Mouse (Mus musculus) myocyte (in vitro differentiated cells): Measurements from ENCODE around the gene Nppb. TPM values are rescaled to one million over a fixed set of nuclear protein-coding genes. Genes with fewer than 3 reads are reported as not detected.

Experiments
- H3K27me3 ChIP-seq: one replicate; pipeline ENCODE4 v1.6.1; 2011; ENCODE audit not compliant: control insufficient read depth, insufficient read depth, insufficient read length
- H3K36me3 ChIP-seq: one replicate; pipeline ENCODE4 v1.6.1; 2011; ENCODE audit not compliant: control insufficient read depth, insufficient read depth
- H3K4me2 ChIP-seq: one replicate; pipeline ENCODE4 v1.6.1; 2011; ENCODE audit warnings: low read depth, control low read depth
- H3K4me3 ChIP-seq: one replicate; pipeline ENCODE4 v1.5.1; 2011; ENCODE audit warnings: mild to moderate bottlenecking, control low read depth, moderate library complexity
- H3K79me2 ChIP-seq: one replicate; pipeline ENCODE4 v1.6.1; 2011; ENCODE audit not compliant: control insufficient read depth, insufficient read depth
- H3ac ChIP-seq: one replicate; pipeline ENCODE4 v1.6.1; 2011; ENCODE audit not compliant: control insufficient read depth, insufficient read length
- CEBPB ChIP-seq: IDR thresholded peaks from 2 replicates; pipeline ENCODE4 v1.6.1; 2011; ENCODE audit warnings: mild to moderate bottlenecking, moderate library complexity; ENCODE audit not compliant: poor library complexity, insufficient read depth, severe bottlenecking
- E2F4 ChIP-seq: IDR thresholded peaks from one replicate; pipeline ENCODE4 v1.6.1; 2011; ENCODE audit warnings: mild to moderate bottlenecking, control low read depth, moderate library complexity; ENCODE audit not compliant: insufficient read depth
- MAX ChIP-seq: IDR thresholded peaks from one replicate; pipeline ENCODE4 v1.6.1; 2011; ENCODE audit warnings: low read depth, mild to moderate bottlenecking, control low read depth
- MYOD1 ChIP-seq, 3 experiments: IDR thresholded peaks; one replicate each; pipeline ENCODE4 v1.6.1; 2011; ENCODE audit warnings: control low read depth in 2 of 3, low read depth in 2 of 3, mild to moderate bottlenecking in 2 of 3, moderate library complexity in 1 of 3; ENCODE audit not compliant: insufficient read length in 2 of 3, control insufficient read depth in 1 of 3
- MYOG ChIP-seq, 3 experiments: IDR thresholded peaks; one replicate each; pipeline ENCODE4 v1.6.1; 2011; ENCODE audit warnings: control low read depth in 2 of 3, low read depth in 2 of 3, mild to moderate bottlenecking in 2 of 3; ENCODE audit not compliant: insufficient read length in 2 of 3, control insufficient read depth in 1 of 3, insufficient read depth in 1 of 3
- POLR2A ChIP-seq: IDR thresholded peaks from one replicate; pipeline ENCODE4 v1.6.1; 2011; ENCODE audit warnings: low read depth, mild to moderate bottlenecking, control low read depth, moderate library complexity; ENCODE audit not compliant: insufficient read length
- POLR2AphosphoS2 ChIP-seq: IDR thresholded peaks from one replicate; pipeline ENCODE4 v1.6.1; 2011; ENCODE audit warnings: low read depth, control low read depth; ENCODE audit not compliant: insufficient read length
- REST ChIP-seq: IDR thresholded peaks from one replicate; pipeline ENCODE4 v1.6.1; 2011; ENCODE audit warnings: mild to moderate bottlenecking, control low read depth, moderate library complexity; ENCODE audit not compliant: insufficient read depth, insufficient read length
- SRF ChIP-seq: IDR thresholded peaks from one replicate; pipeline ENCODE4 v1.6.1; 2011; ENCODE audit warnings: low read depth; ENCODE audit not compliant: control insufficient read depth, insufficient read length
- TCF12 ChIP-seq: IDR thresholded peaks from one replicate; pipeline ENCODE4 v1.6.1; 2011; ENCODE audit warnings: mild to moderate bottlenecking, control low read depth; ENCODE audit not compliant: poor library complexity, insufficient read depth, severe bottlenecking
- TCF3 ChIP-seq: IDR thresholded peaks from one replicate; pipeline ENCODE4 v1.6.1; 2011; ENCODE audit warnings: low read depth, control low read depth; ENCODE audit not compliant: insufficient read length
- USF1 ChIP-seq: IDR thresholded peaks from one replicate; pipeline ENCODE4 v1.6.1; 2011; ENCODE audit warnings: low read depth, mild to moderate bottlenecking, control low read depth, moderate library complexity
- polyA plus RNA-seq: library from polyadenylated mRNA; unstranded; fragments of >200 nt; fragmentation: generic; extraction: Trizol; gene quantifications from one replicate; pipeline ENCODE4 v1.2.1, GENCODE M21; 2012; ENCODE audit warnings: missing spikeins

Nppb gene
- polyA plus RNA-seq, 1 experiment, result 0.26 TPM

DNA sequence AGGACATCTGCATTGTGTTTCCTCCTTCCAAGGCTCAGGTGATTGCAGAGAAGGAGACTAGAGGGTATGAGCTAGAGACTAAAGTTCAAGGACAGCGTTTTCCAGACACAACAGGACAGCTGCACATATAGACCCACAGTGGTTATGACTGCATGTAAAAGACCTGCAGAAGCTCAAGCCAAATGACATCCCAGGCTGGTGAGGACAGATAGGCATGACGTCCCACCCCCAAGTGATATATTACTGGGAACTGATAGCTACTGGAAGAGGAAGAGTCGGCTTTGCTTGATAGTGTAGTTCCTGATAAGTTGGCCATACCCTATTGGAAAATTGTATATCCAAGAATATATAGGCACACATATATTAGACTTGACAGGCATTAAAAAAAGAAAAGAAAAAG lies 9.4 kb upstream of the Nppb start:
- no peak overlapping the region for H3ac ChIP-seq
- no peak overlapping the region for H3K4me2 ChIP-seq
- H3K4me3 ChIP-seq, result no peak overlapping the region
- H3K36me3 ChIP-seq, result no peaks in the 10 kb centered on the region
- H3K27me3 ChIP-seq, result no peaks in the 10 kb centered on the region
- H3K79me2 ChIP-seq, result no peaks in the 10 kb centered on the region
- TF ChIP-seq E2F4 (no peak), POLR2AphosphoS2 (no peak), MAX (no peak), SRF (no peak), TCF3 (no peak), USF1 (no peak)

DNA sequence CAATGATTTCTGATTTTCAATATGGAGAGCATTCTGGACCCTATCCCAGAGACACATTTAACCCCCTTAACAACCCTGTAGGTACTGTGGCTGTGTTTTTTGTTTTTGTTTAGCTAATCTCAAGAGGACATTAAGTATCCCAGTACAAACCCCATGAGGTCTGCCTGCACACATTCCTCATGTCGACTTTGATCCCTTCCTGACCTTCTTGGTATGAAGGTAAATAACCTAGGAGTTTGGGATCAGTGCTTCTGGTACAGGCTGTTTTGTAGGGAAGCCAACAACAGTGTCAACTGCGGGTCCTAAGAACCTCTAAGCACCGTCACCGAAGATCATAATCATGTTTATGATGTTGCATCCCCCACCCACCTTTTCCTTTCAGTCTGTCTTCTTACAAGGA lies 7.9 kb upstream of the Nppb start:
- no peaks in the 10 kb centered on the region for H3K27me3 ChIP-seq
- no peaks in the 10 kb centered on the region for H3K36me3 ChIP-seq
- no peak overlapping the region for H3ac ChIP-seq
- TF ChIP-seq MYOD1 (IDR thresholded peaks at IDR 0.05; ENCODE audit: control insufficient read depth in 1 of 3, insufficient read length in 2 of 3, low read depth in 2 of 3) (no peak), USF1 (no peak), E2F4 (no peak), CEBPB (no peak), SRF (no peak), MYOG (IDR thresholded peaks at IDR 0.05; ENCODE audit: control insufficient read depth in 1 of 3, insufficient read depth in 1 of 3, insufficient read length in 2 of 3, low read depth in 2 of 3) (no peak), TCF12 (no peak), POLR2A (no peak)
- no peak overlapping the region for H3K4me3 ChIP-seq
- no peaks in the 10 kb centered on the region for H3K79me2 ChIP-seq
- H3K4me2 ChIP-seq, result no peak overlapping the region

DNA sequence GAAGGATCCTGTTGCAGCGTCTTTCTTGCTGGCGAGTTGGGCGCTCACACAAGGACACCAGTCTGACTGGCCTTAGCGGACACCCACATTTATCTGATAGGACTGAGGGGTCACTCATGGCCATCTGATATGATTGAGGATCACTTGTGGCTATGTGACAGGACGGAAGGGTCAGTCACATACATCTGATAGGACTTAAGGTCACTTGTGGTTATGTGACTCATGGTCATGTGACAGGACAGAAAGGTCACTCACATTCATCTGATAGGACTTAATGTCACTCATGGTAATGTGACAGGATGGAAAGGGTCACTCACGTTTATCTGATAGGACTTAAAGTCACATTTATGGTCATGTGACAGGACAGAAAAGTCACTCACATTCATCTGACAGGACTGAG lies 7.2 kb upstream of the Nppb start:
- TF ChIP-seq TCF3 (no peak), MAX (no peak), CEBPB (no peak), REST (no peak), SRF (no peak), USF1 (no peak), POLR2A (no peak), E2F4 (no peak), TCF12 (no peak), POLR2AphosphoS2 (no peak), MYOG (IDR thresholded peaks at IDR 0.05; ENCODE audit: control insufficient read depth in 1 of 3, insufficient read depth in 1 of 3, insufficient read length in 2 of 3, low read depth in 2 of 3) (no peak), MYOD1 (IDR thresholded peaks at IDR 0.05; ENCODE audit: control insufficient read depth in 1 of 3, insufficient read length in 2 of 3, low read depth in 2 of 3) (no peak)
- H3K4me3 ChIP-seq, result no peak overlapping the region
- H3K4me2 ChIP-seq, result no peak overlapping the region
- no peaks in the 10 kb centered on the region for H3K79me2 ChIP-seq
- H3K36me3 ChIP-seq, result no peaks in the 10 kb centered on the region
- H3ac ChIP-seq, result no peak overlapping the region
- no peaks in the 10 kb centered on the region for H3K27me3 ChIP-seq

DNA sequence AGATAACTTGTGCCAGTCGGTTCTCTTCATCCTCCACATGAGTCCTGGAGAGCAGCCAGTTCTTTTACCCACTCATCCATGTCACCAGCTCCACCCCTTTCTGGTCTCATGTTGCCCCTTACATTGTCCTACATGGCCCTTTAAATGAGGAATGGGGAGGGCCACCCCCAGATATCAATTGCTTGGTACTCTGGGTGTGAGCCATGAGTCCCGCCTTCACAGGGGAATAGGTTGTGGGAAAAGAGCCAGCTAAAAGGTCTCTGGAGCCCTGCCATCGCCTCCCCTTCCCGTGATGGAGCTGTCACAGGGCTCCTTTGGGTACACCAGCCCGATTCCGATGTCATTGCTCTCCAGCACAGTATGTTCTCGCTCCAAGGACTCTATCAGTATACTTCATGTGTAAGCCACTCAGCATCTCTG lies 6.1 kb upstream of the Nppb start:
- H3K79me2 ChIP-seq, result no peaks in the 10 kb centered on the region
- no peak for TF ChIP-seq USF1
- H3K4me3 ChIP-seq, result no peak overlapping the region
- no peaks in the 10 kb centered on the region for H3K36me3 ChIP-seq
- no peaks in the 10 kb centered on the region for H3K27me3 ChIP-seq
- H3ac ChIP-seq, result no peak overlapping the region
- H3K4me2 ChIP-seq, result no peak overlapping the region

DNA sequence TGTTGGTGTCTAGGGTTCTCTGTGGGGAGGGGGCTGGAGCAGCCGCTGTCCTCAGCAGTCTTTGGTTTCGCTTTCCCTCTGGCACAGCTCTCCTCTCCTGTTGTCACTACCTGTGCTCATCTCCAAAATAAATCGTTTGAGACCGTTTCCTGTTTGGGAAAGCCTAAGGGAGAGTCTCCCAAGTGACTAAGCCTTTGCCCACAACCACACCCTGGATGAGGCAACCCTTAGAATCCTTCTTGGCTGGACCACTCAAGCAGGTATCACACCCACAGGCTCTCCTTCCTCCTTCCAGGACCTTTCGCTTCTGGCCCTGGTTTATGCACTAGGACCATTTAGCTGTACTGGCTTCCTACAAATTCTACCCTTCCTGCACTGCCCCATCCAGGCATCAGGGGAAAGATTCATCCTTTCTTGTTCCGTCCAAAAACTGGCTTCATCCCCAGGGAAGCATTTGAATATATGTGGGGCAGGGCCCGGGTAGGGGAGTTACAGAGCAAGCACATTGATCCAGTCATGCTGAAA lies 8.0 kb downstream of the Nppb start:
- Histone ChIP-seq H3K27me3 (no peaks in the 10 kb centered on the region), H3K79me2 (no peaks in the 10 kb centered on the region), H3ac (no peak overlapping the region), H3K36me3 (no peaks in the 10 kb centered on the region), H3K4me3 (no peak overlapping the region), H3K4me2 (peak overlapping the region; percentile 55)
- TF ChIP-seq CEBPB (peak; percentile 49; the same call in 1 of the 2 replicates), E2F4 (no peak), MYOD1 (IDR thresholded peaks at IDR 0.05; ENCODE audit: control insufficient read depth in 1 of 3, insufficient read length in 2 of 3, low read depth in 2 of 3) (no peak)

DNA sequence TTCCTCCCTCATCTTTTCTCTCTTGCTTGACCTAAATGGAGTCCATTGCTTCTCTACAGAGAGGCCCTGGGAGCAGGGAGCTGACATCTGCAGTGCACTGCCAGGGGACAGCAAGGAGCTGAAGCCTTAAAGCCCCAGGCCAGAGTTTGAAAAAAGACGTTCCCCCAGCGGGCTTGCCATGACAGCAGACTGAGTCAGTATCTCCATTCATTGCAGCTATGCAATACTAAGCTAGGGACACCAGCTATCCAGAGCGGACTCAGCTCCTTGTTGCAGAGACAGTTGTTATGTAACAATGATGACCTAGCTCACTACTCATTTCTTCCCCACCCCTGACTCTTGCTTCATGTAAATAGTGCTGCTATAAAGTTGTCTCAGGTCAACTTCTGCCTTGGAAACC lies 9.7 kb downstream of the Nppb start:
- TF ChIP-seq MAX (no peak), E2F4 (no peak), MYOG (IDR thresholded peaks at IDR 0.05; ENCODE audit: control insufficient read depth in 1 of 3, insufficient read depth in 1 of 3, insufficient read length in 2 of 3, low read depth in 2 of 3) (no peak), CEBPB (no peak), TCF12 (no peak), POLR2AphosphoS2 (no peak)
- Histone ChIP-seq H3ac (no peak overlapping the region), H3K27me3 (no peaks in the 10 kb centered on the region), H3K36me3 (no peaks in the 10 kb centered on the region), H3K4me3 (no peak overlapping the region), H3K79me2 (no peaks in the 10 kb centered on the region), H3K4me2 (no peak overlapping the region)
